ENCODE assay signal across 8 mouse cellular contexts in genomic region chr7:35118841-35119413, GRCm38 (mm10). TPM values are rescaled to one million over a fixed set of nuclear protein-coding genes. Genes with fewer than 3 reads are reported as not detected.
A peak's percentile ranks its signal among the peaks of the same experiment; 100 is the strongest.
DNase-seq lines count a peak whose midpoint lies in the region; ATAC-seq lines count a peak whose summit lies in the region.

TSS of gene Cebpa (plus strand) at chr7:35119293.

- ATAC-seq in erythroblast, adult 5-6 weeks (replicated peaks; ENCODE audit: low FRiP score, poor library complexity, severe bottlenecking): no peak
- peak; percentile 93 for ATAC-seq in embryonic facial prominence, embryonic 15.5 days (ENCODE audit: insufficient number of reproducible peaks, low FRiP score, low TSS enrichment, low read depth)
- ATAC-seq in heart, embryonic 11.5 days (replicated peaks; ENCODE audit: insufficient number of reproducible peaks, low FRiP score, low TSS enrichment): peak; percentile 81
- ATAC-seq in kidney, embryonic 16.5 days (ENCODE audit: low FRiP score, low TSS enrichment): peak; percentile 92

- WGBS in embryonic facial prominence, embryonic 15.5 days: under 1% methylated on average over 49 of the region's 50 CpGs
- WGBS in heart, embryonic 11.5 days (ENCODE audit: insufficient replicate concordance): under 1% methylated on average over 50 of the region's 50 CpGs
- under 1% methylated on average over 50 of the region's 50 CpGs for WGBS in kidney, embryonic 16.5 days

- peak within 1 kb of the TSS; percentile 96 for H3K4me2 ChIP-seq in embryonic facial prominence, embryonic 15.5 days (replicated peaks)
- peak within 1 kb of the TSS; percentile 94 for H3K4me2 ChIP-seq in heart, embryonic 11.5 days
- H3K4me2 ChIP-seq in kidney, embryonic 16.5 days (replicated peaks; ENCODE audit: low read depth, low read length): peak within 1 kb of the TSS; percentile 98

- DNase-seq in liver: peak; percentile 84
- DNase-seq in monocyte, adult 2 months (ENCODE audit: low read depth in 1 of 2, low spot score in 2 of 2): peak; percentile 95 to 99
- peak; percentile 59 to 69 for DNase-seq in spleen, postnatal 14 days (ENCODE audit: low spot score in 2 of 2)

- peak within 1 kb of the TSS; percentile 90 for H3K27ac ChIP-seq in embryonic facial prominence, embryonic 15.5 days (replicated peaks)
- H3K27ac ChIP-seq in heart, embryonic 11.5 days (ENCODE audit: low read depth, low read length): no peak within 1 kb of the TSS
- H3K27ac ChIP-seq in kidney, embryonic 16.5 days (ENCODE audit: low read length): peak within 1 kb of the TSS; percentile 91

- H3K27me3 ChIP-seq in erythroblast, embryonic 14.5 days (ENCODE audit: control insufficient read depth): peaks cover 65% of the 10 kb centered on the region
- peaks cover 43% of the 10 kb centered on the region for H3K27me3 ChIP-seq in embryonic facial prominence, embryonic 15.5 days
- H3K27me3 ChIP-seq in heart, embryonic 11.5 days (ENCODE audit: control insufficient read depth, insufficient read depth, low read length): peaks cover 64% of the 10 kb centered on the region
- H3K27me3 ChIP-seq in kidney, embryonic 16.5 days (ENCODE audit: insufficient read depth, low read length): peaks cover 54% of the 10 kb centered on the region

- peak within 1 kb of the TSS; percentile 61 for H3K4me3 ChIP-seq in erythroblast, embryonic 14.5 days (replicated peaks)
- peak within 1 kb of the TSS; percentile 58 for H3K4me3 ChIP-seq in embryonic facial prominence, embryonic 15.5 days (replicated peaks)
- H3K4me3 ChIP-seq in heart, embryonic 11.5 days (ENCODE audit: low read depth, low read length): peak within 1 kb of the TSS; percentile 58
- H3K4me3 ChIP-seq in kidney, embryonic 16.5 days (ENCODE audit: low read length): peak within 1 kb of the TSS; percentile 59

- H3K4me1 ChIP-seq in erythroblast, embryonic 14.5 days (ENCODE audit: control insufficient read depth): no peaks in the 10 kb centered on the region
- peaks cover 47% of the 10 kb centered on the region for H3K4me1 ChIP-seq in embryonic facial prominence, embryonic 15.5 days
- H3K4me1 ChIP-seq in heart, embryonic 11.5 days (ENCODE audit: control insufficient read depth, insufficient read depth, low read length): peaks cover 17% of the 10 kb centered on the region
- H3K4me1 ChIP-seq in kidney, embryonic 16.5 days (ENCODE audit: insufficient read depth, low read length): peaks cover 27% of the 10 kb centered on the region

- peaks cover 3% of the 10 kb centered on the region; the same call in 1 of the 2 replicates for H3K36me3 ChIP-seq in erythroblast, embryonic 14.5 days (ENCODE audit: control insufficient read depth)
- no peaks in the 10 kb centered on the region for H3K36me3 ChIP-seq in embryonic facial prominence, embryonic 15.5 days
- no peaks in the 10 kb centered on the region for H3K36me3 ChIP-seq in heart, embryonic 11.5 days (ENCODE audit: control insufficient read depth, insufficient read depth, low read length)
- H3K36me3 ChIP-seq in kidney, embryonic 16.5 days (ENCODE audit: insufficient read depth, low read length): no peaks in the 10 kb centered on the region

- H3K9me3 ChIP-seq in erythroblast, embryonic 14.5 days (ENCODE audit: control insufficient read depth, low read length): peaks cover 3% of the 10 kb centered on the region; the same call in 1 of the 2 replicates
- no peaks in the 10 kb centered on the region for H3K9me3 ChIP-seq in embryonic facial prominence, embryonic 15.5 days (replicated peaks)
- H3K9me3 ChIP-seq in heart, embryonic 11.5 days (replicated peaks; ENCODE audit: control insufficient read depth, low read length): no peaks in the 10 kb centered on the region
- H3K9me3 ChIP-seq in kidney, embryonic 16.5 days (ENCODE audit: low read length): no peaks in the 10 kb centered on the region

- H3K9ac ChIP-seq in embryonic facial prominence, embryonic 15.5 days: peak within 1 kb of the TSS; percentile 64
- H3K9ac ChIP-seq in heart, embryonic 11.5 days (ENCODE audit: low read depth, low read length): peak within 1 kb of the TSS; percentile 59
- H3K9ac ChIP-seq in kidney, embryonic 16.5 days (replicated peaks; ENCODE audit: low read length): peak within 1 kb of the TSS; percentile 76

RNA-seq across cellular contexts. Expression of gene Cebpa, which starts in this region (rescaled TPM):
- polyA plus RNA-seq in erythroblast, embryonic 14.5 days (2012): 0.25 and 0.30 TPM in 2 replicates
- total RNA-seq in erythroblast, adult 5-6 weeks (2015; ENCODE audit: low replicate concordance): 11.5 and 20.9 TPM in 2 replicates
- total RNA-seq in erythroblast, adult 5-6 weeks (2017; ENCODE audit: low replicate concordance): 3.5 and 5.7 TPM in 2 replicates
- 16.6 and 18.7 TPM in 2 replicates for polyA plus RNA-seq in embryonic facial prominence, embryonic 15.5 days (2015; fragmentation: Nextera tagmentation; extraction: Ambion mirVana)
- polyA plus RNA-seq in heart, embryonic 11.5 days (2014; fragmentation: Nextera tagmentation; extraction: Ambion mirVana): 0.08 and 0.47 TPM in 2 replicates
- 1.1 and 1.4 TPM in 2 replicates for polyA plus RNA-seq in kidney, embryonic 16.5 days (2015; fragmentation: Nextera tagmentation; extraction: Ambion mirVana)

Comparison
In these comparisons a context has a peak if more than half of its experiments do, and no peak if none do; other contexts are left out.
1. Peak in ATAC-seq, H3K4me3 ChIP-seq, H3K9ac ChIP-seq and H3K4me2 ChIP-seq in heart, embryonic 11.5 days; RNA of the gene not detected or under 1 TPM.